Mouse (Mus musculus) hindbrain, embryonic 11.5 days (tissue): ENCODE data around the gene Ints4. TPM values are rescaled to one million over a fixed set of nuclear protein-coding genes. Genes with fewer than 3 reads are reported as not detected.
A peak's percentile ranks its signal among the peaks of the same experiment; 100 is the strongest.

ENCODE experiments used
- ATAC-seq: fragments of 200-750 bp; cut with Nextera tagmentation; 2 replicates; pipeline ENCODE4 v1.8.0; 2017; ENCODE audit warnings: mild to moderate bottlenecking, moderate TSS enrichment, moderate library complexity; ENCODE audit not compliant: low FRiP score
- DNase-seq: peaks from one replicate; pipeline ENCODE4 v3.0.0-alpha.2; 2015; ENCODE audit warnings: low spot score
- H3K27ac ChIP-seq: fragments of 300-500 bp; sonication (generic); 2 replicates; pipeline ENCODE4 v1.5.1; 2014; ENCODE audit warnings: mild to moderate bottlenecking, low read depth, low read length
- H3K27me3 ChIP-seq: fragments of 300-500 bp; sonication (generic); 2 replicates; pipeline ENCODE4 v1.6.1; 2014; ENCODE audit warnings: mild to moderate bottlenecking, low read length, moderate library complexity, mixed read lengths; ENCODE audit not compliant: control insufficient read depth, insufficient read depth
- H3K36me3 ChIP-seq: fragments of 300-500 bp; sonication (generic); 2 replicates; pipeline ENCODE4 v1.6.1; 2014; ENCODE audit warnings: mild to moderate bottlenecking, low read length, moderate library complexity, mixed read lengths; ENCODE audit not compliant: control insufficient read depth, insufficient read depth
- H3K4me1 ChIP-seq: fragments of 300-500 bp; sonication (generic); replicated peaks from 2 replicates; pipeline ENCODE4 v1.6.1; 2014; ENCODE audit warnings: low read length, mixed read lengths; ENCODE audit not compliant: control insufficient read depth, insufficient read depth
- H3K4me2 ChIP-seq: fragments of 300-500 bp; sonication (generic); replicated peaks from 2 replicates; pipeline ENCODE4 v1.6.1; 2014; ENCODE audit warnings: mild to moderate bottlenecking, low read depth, low read length
- H3K4me3 ChIP-seq: fragments of 300-500 bp; sonication (generic); 2 replicates; pipeline ENCODE4 v1.5.1; 2014; ENCODE audit warnings: low read depth, low read length
- H3K9ac ChIP-seq: fragments of 300-500 bp; sonication (generic); 2 replicates; pipeline ENCODE4 v1.6.1; 2014; ENCODE audit warnings: low read depth, low read length
- H3K9me3 ChIP-seq: fragments of 300-500 bp; sonication (generic); 2 replicates; pipeline ENCODE4 v1.6.1; 2016; ENCODE audit warnings: low read length; ENCODE audit not compliant: control insufficient read depth
- WGBS: fragments of 180-500 bp; shearing (Covaris S2); extraction: QIAGEN DNeasy Blood & Tissue Kit; methylation state at CpG from one replicate; pipeline ENCODE4 v1.1.7; 2014; 5-methylcytosine and 5-hydroxymethylcytosine counted together
- polyA plus RNA-seq: library from polyadenylated mRNA; unstranded; fragments of >200 nt; fragmentation: Nextera tagmentation; extraction: Ambion mirVana; gene quantifications from 2 replicates; pipeline ENCODE4 v1.2.1, GENCODE M21; 2014

Gene Ints4
- polyA plus RNA-seq, 1 experiment from 2014 or later: 66.3 TPM

- H3K9ac ChIP-seq: peak overlapping the region; percentile 50; the same call in 1 of the 2 replicates
- H3K4me3 ChIP-seq: peak overlapping the region; percentile 23
- no peaks in the 10 kb centered on the region for H3K9me3 ChIP-seq
- 12% methylated on average over 27 of the region's 27 CpGs for WGBS
- H3K4me1 ChIP-seq: no peaks in the 10 kb centered on the region
- H3K27ac ChIP-seq: no peak overlapping the region
- H3K36me3 ChIP-seq: no peaks in the 10 kb centered on the region
- ATAC-seq (no peak), DNase-seq (peak; percentile 19)
- peak overlapping the region; percentile 57 for H3K4me2 ChIP-seq
- H3K27me3 ChIP-seq: peaks cover 2% of the 10 kb centered on the region; the same call in 1 of the 2 replicates
Measured at GRCm38 (mm10) chr7:97453141-97453921, 27.4 kb upstream of the Ints4 start.

- H3K27me3 ChIP-seq: peaks cover 2% of the 10 kb centered on the region; the same call in 1 of the 2 replicates
- no peak for DNase-seq
- WGBS: 94% methylated on average over 10 of the region's 10 CpGs
- no peak overlapping the region for H3K4me3 ChIP-seq
- no peak overlapping the region for H3K27ac ChIP-seq
- no peaks in the 10 kb centered on the region for H3K9me3 ChIP-seq
- H3K4me2 ChIP-seq: no peak overlapping the region
- no peaks in the 10 kb centered on the region for H3K4me1 ChIP-seq
- ATAC-seq: no peak
- no peaks in the 10 kb centered on the region for H3K36me3 ChIP-seq
- H3K9ac ChIP-seq: no peak overlapping the region
Measured at GRCm38 (mm10) chr7:97454795-97455194, 26.0 kb upstream of the Ints4 start.

GRCm38 (mm10) chr7:97455577-97455976, 25.2 kb upstream of the Ints4 start:
- Histone ChIP-seq H3K4me1 (no peaks in the 10 kb centered on the region), H3K9ac (no peak overlapping the region), H3K4me3 (no peak overlapping the region), H3K27me3 (peaks cover 2% of the 10 kb centered on the region; the same call in 1 of the 2 replicates), H3K4me2 (no peak overlapping the region), H3K36me3 (no peaks in the 10 kb centered on the region), H3K27ac (no peak overlapping the region), H3K9me3 (no peaks in the 10 kb centered on the region)
- ATAC-seq (no peak), DNase-seq (no peak)
- 76% methylated on average over 3 of the region's 3 CpGs for WGBS

- H3K36me3 ChIP-seq: no peaks in the 10 kb centered on the region
- no peak overlapping the region for H3K4me2 ChIP-seq
- H3K27ac ChIP-seq: no peak overlapping the region
- H3K9me3 ChIP-seq: no peaks in the 10 kb centered on the region
- no peak overlapping the region for H3K9ac ChIP-seq
- WGBS: 85% methylated on average over 5 of the region's 5 CpGs
- ATAC-seq (no peak), DNase-seq (no peak)
- H3K27me3 ChIP-seq: no peaks in the 10 kb centered on the region
- H3K4me3 ChIP-seq: no peak overlapping the region
- H3K4me1 ChIP-seq: no peaks in the 10 kb centered on the region
Measured at GRCm38 (mm10) chr7:97473001-97473400, 7.8 kb upstream of the Ints4 start.

- no peak overlapping the region for H3K27ac ChIP-seq
- H3K4me2 ChIP-seq: no peak overlapping the region
- ATAC-seq: no peak
- H3K9me3 ChIP-seq: no peaks in the 10 kb centered on the region
- DNase-seq: no peak
- H3K27me3 ChIP-seq: no peaks in the 10 kb centered on the region
- WGBS: 69% methylated on average over 3 of the region's 3 CpGs
- no peak overlapping the region for H3K4me3 ChIP-seq
- no peak overlapping the region for H3K9ac ChIP-seq
- no peaks in the 10 kb centered on the region for H3K4me1 ChIP-seq
- H3K36me3 ChIP-seq: no peaks in the 10 kb centered on the region
Measured at GRCm38 (mm10) chr7:97479349-97479748, 1.4 kb upstream of the Ints4 start.

DNA sequence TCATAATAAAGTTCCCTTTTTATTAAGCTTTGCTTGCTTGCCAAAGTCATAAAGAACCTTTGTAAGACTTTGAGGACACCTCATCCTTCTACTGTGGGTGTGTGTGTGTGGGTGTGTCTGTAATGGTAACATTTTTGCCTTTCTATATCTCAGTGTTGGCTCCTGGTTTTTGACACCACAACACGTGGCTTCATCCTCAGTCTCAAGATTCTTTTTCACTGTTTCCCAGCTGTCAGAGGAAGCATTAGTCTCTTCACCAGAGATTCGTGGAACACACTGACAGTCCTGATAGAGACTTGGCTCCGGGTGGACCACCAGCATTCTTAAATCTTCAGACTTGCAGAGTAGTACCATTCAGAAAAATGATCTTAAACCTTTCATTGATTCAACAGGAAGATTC, 466 bp upstream of the Ints4 start:
- Histone ChIP-seq H3K27me3 (no peaks in the 10 kb centered on the region), H3K9ac (no peak overlapping the region), H3K4me1 (no peaks in the 10 kb centered on the region), H3K4me2 (peak overlapping the region; percentile 79; the same call in 1 of the 2 replicates), H3K4me3 (peak overlapping the region; percentile 7; the same call in 1 of the 2 replicates), H3K27ac (no peak overlapping the region), H3K9me3 (no peaks in the 10 kb centered on the region), H3K36me3 (no peaks in the 10 kb centered on the region)
- DNase-seq (no peak), ATAC-seq (0 out of 2 replicates have a peak, but pooled peaks have one; percentile 32)
- WGBS: 38% methylated on average over 3 of the region's 3 CpGs

DNA sequence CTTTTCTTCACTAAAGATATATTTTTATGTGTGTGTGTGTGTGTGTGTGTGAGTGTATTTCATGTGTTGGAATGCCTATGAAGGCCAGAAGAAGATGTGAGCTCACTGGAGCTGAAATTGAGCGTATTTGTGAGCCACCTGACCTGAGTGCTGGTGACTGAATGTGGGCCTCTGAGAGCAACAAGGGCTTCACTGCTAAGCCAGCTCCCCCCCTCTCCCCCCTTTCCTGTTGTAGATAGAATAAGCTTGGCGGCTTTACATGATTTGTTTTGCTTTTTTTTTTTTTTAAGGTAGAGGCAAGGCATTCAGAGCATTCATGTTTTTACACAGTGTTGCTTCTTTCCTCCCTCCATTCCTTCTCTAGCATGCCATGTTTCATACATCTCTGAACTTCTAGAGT, 2.6 kb downstream of the Ints4 start:
- H3K4me2 ChIP-seq: no peak overlapping the region
- WGBS: 89% methylated on average over 2 of the region's 2 CpGs

GRCm38 (mm10) chr7:97491157-97491556, 10.4 kb downstream of the Ints4 start:
- H3K9me3 ChIP-seq: no peaks in the 10 kb centered on the region
- H3K9ac ChIP-seq: no peak overlapping the region
- H3K4me2 ChIP-seq: no peak overlapping the region
- DNase-seq: no peak
- 76% methylated on average over 3 of the region's 3 CpGs for WGBS
- H3K4me3 ChIP-seq: no peak overlapping the region
- H3K27ac ChIP-seq: no peak overlapping the region
- H3K36me3 ChIP-seq: peaks cover 5% of the 10 kb centered on the region; the same call in 1 of the 2 replicates
- no peak for ATAC-seq
- H3K27me3 ChIP-seq: no peaks in the 10 kb centered on the region
- no peaks in the 10 kb centered on the region for H3K4me1 ChIP-seq

More for the DNA sequence above, 2.6 kb downstream of the Ints4 start:
- Histone ChIP-seq H3K27ac (no peak overlapping the region), H3K9ac (no peak overlapping the region), H3K4me3 (no peak overlapping the region), H3K27me3 (no peaks in the 10 kb centered on the region), H3K36me3 (peaks cover 2% of the 10 kb centered on the region; the same call in 1 of the 2 replicates), H3K4me1 (no peaks in the 10 kb centered on the region), H3K9me3 (no peaks in the 10 kb centered on the region)
- ATAC-seq (no peak), DNase-seq (no peak)

GRCm38 (mm10) chr7:97492420-97492819, 11.7 kb downstream of the Ints4 start:
- Histone ChIP-seq H3K4me3 (no peak overlapping the region), H3K9me3 (no peaks in the 10 kb centered on the region), H3K36me3 (0 out of 2 replicates have a peak, but pooled peaks cover 3% of the 10 kb centered on the region), H3K27ac (no peak overlapping the region), H3K27me3 (no peaks in the 10 kb centered on the region), H3K9ac (no peak overlapping the region), H3K4me2 (no peak overlapping the region), H3K4me1 (no peaks in the 10 kb centered on the region)
- WGBS: 93% methylated on average over 4 of the region's 4 CpGs
- DNase-seq: peak; percentile 2
- no peak for ATAC-seq
